Mouse (Mus musculus) heart, postnatal 14 days (tissue): ENCODE results near the gene Opn1sw. TPM values are rescaled to one million over a fixed set of nuclear protein-coding genes. Genes with fewer than 3 reads are reported as not detected.
"Not testable (repeated sequence)": the region's sequence is repeated elsewhere in the genome, so short reads cannot be mapped to it uniquely, and the experiment has no call there.

Experiments
- DNase-seq, 2 experiments: peaks; one replicate each; pipeline ENCODE4 v3.0.0; 2021 to 2022
- intact Hi-C: fragments of 180-260 bp; cut with DNase I; formaldehyde crosslinking; loops from one replicate; pipeline ENCODE4 v1.15.1; 2025
- microRNA-seq, 2 experiments: library from miRNA; unstranded; fragments of <30 nt; microRNA quantifications; one replicate each; pipeline ENCODE4 v1.2.0; 2021 to 2022
- total RNA-seq, 2 experiments: library from RNA; stranded (reverse); gene quantifications; 2 replicates each; pipeline ENCODE4 v1.2.3; 2021

The Opn1sw gene
- total RNA-seq, 2 experiments from 2014 or later = not detected

GRCm38 (mm10) chr6:29351613-29352012, 36.7 kb downstream of the Opn1sw start:
- intact Hi-C loops = no loop called here
- no peak for DNase-seq

DNA sequence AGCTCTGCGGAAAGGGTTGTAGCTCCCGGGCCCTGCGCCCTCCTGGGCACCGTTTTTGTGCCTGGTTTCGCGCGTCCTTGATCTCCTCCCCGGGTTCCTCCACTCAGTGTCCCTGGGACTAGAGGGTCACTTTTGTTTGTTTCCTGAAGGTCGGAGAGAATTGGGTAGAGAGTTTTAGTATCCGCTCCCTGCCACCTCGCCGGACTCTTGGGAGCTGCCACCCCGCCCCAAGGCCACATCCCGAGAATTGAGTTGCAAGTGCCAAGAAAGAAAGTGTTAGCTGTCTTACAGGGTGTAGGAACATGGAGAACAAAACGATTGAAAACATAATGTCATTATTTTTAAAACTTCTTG, 39.9 kb downstream of the Opn1sw start:
- DNase-seq = no peak
- intact Hi-C loops = loop anchor here (5.0 to 10.0 kb wide), 2 partner anchors 84 to 134 kb away; partner anchors contain the start of genes Flnc and Impdh1

DNA sequence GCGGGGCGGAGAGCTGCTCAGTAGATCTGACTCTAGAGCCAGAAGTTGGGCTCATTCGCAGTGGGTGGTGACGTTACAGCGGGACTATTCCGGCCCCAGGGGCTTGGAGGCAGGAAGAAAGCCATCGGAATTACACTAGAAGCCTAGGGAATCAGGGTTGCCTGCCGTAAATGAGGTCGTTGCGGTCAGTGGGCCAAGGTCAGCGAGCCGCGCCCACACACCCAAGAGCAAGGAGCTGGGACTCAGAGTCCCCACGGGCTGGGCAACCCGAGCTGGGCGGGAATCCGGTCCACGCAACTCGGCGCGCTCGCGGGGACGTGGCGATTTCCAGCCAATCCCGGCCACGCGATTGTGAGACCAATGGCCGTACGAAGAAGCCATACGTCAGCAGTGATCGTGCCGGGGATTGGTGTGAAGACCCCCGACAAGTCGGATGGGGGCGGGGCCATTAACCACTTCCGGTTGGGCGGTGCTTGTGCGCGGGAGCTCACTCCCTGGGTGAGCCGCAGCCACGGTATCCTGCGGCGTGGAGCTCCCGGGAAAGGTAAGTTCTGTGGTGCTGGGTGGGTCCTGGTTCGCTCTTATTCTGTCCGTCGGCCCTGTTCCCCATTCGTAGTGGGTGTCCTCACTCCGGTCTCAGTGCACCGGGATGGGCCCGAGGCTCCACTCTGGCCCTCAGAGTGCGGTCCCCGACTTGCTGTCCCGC, 40.5 kb downstream of the Opn1sw start, which contains the start of gene Calu:
Calu (plus strand) TSS at position 405 of the 706 bp plus-strand sequence.
- intact Hi-C loops = loop anchor here (5.0 to 10.0 kb wide), 2 partner anchors 84 to 133 kb away; partner anchors contain the start of genes Flnc and Impdh1
- DNase-seq = peak; percentile 99 to 100

- no peak for DNase-seq
- intact Hi-C loops = loop anchor here (5.0 to 10.0 kb wide), 2 partner anchors 85 to 132 kb away; partner anchors contain the start of genes Flnc and Impdh1
These were observed 41.1 kb downstream of the Opn1sw start for GRCm38 (mm10) chr6:29347189-29347588.

- intact Hi-C loops = loop anchor here (5.0 to 10.0 kb wide), 2 partner anchors 86 to 132 kb away; partner anchors contain the start of genes Flnc and Impdh1
- DNase-seq = not testable (repeated sequence)
These were observed 41.8 kb downstream of the Opn1sw start for GRCm38 (mm10) chr6:29346512-29346911.

DNA sequence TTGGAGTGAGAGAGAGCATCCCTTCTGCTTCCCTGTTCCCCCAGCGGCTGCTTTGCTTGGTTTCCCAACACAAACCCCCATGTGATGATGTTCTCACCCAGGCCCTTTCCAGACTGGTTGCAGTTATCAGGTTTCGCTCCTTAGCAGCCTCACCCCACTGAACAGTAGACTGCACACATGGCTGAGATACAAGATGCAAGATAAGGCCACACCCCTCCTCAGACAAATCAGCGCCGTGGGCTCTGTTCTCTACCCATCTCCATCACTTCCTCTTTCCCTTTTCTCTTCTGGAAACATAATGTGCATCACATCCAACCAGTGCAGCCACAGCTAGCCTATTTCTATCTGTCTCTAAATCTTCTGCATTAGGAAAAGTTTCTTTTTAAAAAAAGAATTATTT, 58.8 kb downstream of the Opn1sw start:
- no peak for DNase-seq
- intact Hi-C loops = no loop called here

DNA sequence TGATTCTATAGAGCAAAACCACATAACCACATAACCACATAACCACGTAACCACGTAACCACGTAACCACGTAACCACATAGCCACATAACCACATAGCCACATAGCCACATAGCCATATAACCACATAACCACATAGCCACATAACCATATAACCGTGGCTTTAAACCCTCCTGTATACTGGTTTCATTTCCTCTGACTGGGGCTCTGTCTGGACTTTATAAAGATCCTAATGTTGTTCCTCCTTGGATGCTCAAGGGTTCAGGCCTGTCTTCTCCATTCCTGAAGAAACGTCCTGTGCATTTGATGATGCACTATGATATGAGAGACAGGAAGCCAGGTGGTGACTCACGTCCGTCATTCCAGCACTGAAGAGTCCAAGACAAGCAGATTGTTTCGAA, 61.3 kb downstream of the Opn1sw start:
- no peak for DNase-seq
- intact Hi-C loops = no loop called here

Small RNA genes lying within 50 kb of the gene (microRNA-seq; reads per million reads assigned to microRNA genes)
- gene Gm26220 = 0.27 to 0.48 reads per million in 2 experiments
- 0 to 0.12 reads per million in 2 experiments for gene Gm44354

Other genes with a start within 250 kb of the Opn1sw start
- gene Rbm28, start 223.5 kb downstream of the Opn1sw start, total RNA-seq = 10 to 100 TPM; 19.5 to 21.0 TPM
- 1 to 10 TPM; 4.2 to 4.7 TPM for gene Prrt4, start 208.9 kb downstream of the Opn1sw start, total RNA-seq
- 10 to 100 TPM; 25.2 to 27.0 TPM for gene Impdh1, start 172.1 kb downstream of the Opn1sw start, total RNA-seq
- 1 to 10 TPM; 4.6 to 5.3 TPM for gene Hilpda, start 116.0 kb downstream of the Opn1sw start, total RNA-seq
- not detected for gene Fam71f2, start 108.9 kb downstream of the Opn1sw start, total RNA-seq
- not detected for gene Fam71f1, start 69.3 kb downstream of the Opn1sw start, total RNA-seq
- gene Calu, start 40.4 kb downstream of the Opn1sw start, total RNA-seq = 100 to 1,000 TPM; 262 TPM
- 1 to 10 TPM; 3.6 TPM for gene Ccdc136, start 7.8 kb upstream of the Opn1sw start, total RNA-seq
- 100 to 1,000 TPM; 146 to 175 TPM for gene Flnc, start 44.8 kb upstream of the Opn1sw start, total RNA-seq
- gene Atp6v1f, start 79.2 kb upstream of the Opn1sw start, total RNA-seq = 100 to 1,000 TPM; 108 to 110 TPM
- not detected for gene Atp6v1fnb, start 83.0 kb upstream of the Opn1sw start, total RNA-seq
- gene Kcp, start 119.5 kb upstream of the Opn1sw start, total RNA-seq = 10 to 100 TPM; 11.9 to 12.3 TPM
- 1 to 10 TPM; 3.0 to 3.2 TPM for gene Irf5, start 138.2 kb upstream of the Opn1sw start, total RNA-seq
- 10 to 100 TPM; 37.8 to 43.3 TPM for gene Tnpo3, start 221.4 kb upstream of the Opn1sw start, total RNA-seq